Mouse (Mus musculus): ENCODE data around the gene Rasl11b.

GRCm38 (mm10) chr5:74172208-74172607, 22.9 kb upstream of the Rasl11b start:
- TF ChIP-seq MAX (IDR thresholded peaks at IDR 0.05; ENCODE audit: low read depth) (no peak), POLR2A (IDR thresholded peaks at IDR 0.05; ENCODE audit: insufficient read length, low read depth) (no peak), POLR2AphosphoS2 (IDR thresholded peaks at IDR 0.05; ENCODE audit: insufficient read length, low read depth) (no peak), CEBPB (IDR thresholded peaks at IDR 0.05; ENCODE audit: insufficient read depth, poor library complexity, severe bottlenecking) (no peak), USF1 (IDR thresholded peaks at IDR 0.05; ENCODE audit: low read depth) (no peak), E2F4 (IDR thresholded peaks at IDR 0.05; ENCODE audit: insufficient read depth) (no peak), TCF12 (IDR thresholded peaks at IDR 0.05; ENCODE audit: insufficient read depth, poor library complexity, severe bottlenecking) (no peak), MYOD1 (IDR thresholded peaks at IDR 0.05; ENCODE audit: control insufficient read depth in 1 of 3, insufficient read length in 2 of 3, low read depth in 2 of 3) (no peak), MYOG (IDR thresholded peaks at IDR 0.05; ENCODE audit: control insufficient read depth in 1 of 3, insufficient read depth in 1 of 3, insufficient read length in 2 of 3, low read depth in 2 of 3) (no peak), SRF (IDR thresholded peaks at IDR 0.05; ENCODE audit: control insufficient read depth, insufficient read length, low read depth) (no peak), TCF3 (IDR thresholded peaks at IDR 0.05; ENCODE audit: insufficient read length, low read depth) (no peak), REST (IDR thresholded peaks at IDR 0.05; ENCODE audit: insufficient read depth, insufficient read length) (no peak)

Measured in myocyte (in vitro differentiated cells).